Mouse (Mus musculus): ENCODE measurements around the gene Macc1. TPM values are rescaled to one million over a fixed set of nuclear protein-coding genes. Genes with fewer than 3 reads are reported as not detected.
"Not testable (repeated sequence)": the region's sequence is repeated elsewhere in the genome, so short reads cannot be mapped to it uniquely, and the experiment has no call there.

Gene Macc1
- polyA plus RNA-seq, 1 experiment from 2014 or later = 0.09 TPM

- CTCF ChIA-PET = interaction anchor here (0.6 to 1.0 kb wide), 2 partner anchors 101 to 299 kb away, joined by 3 read pairs; no protein-coding TSS in a partner anchor
- in situ Hi-C loops (cut with MboI; ENCODE audit: low pct_unique_long_range_greater_than_20kb) = no loop called here
- peak; percentile 53 for TF ChIP-seq CTCF (IDR thresholded peaks at IDR 0.05)
- peaks cover 14% of the 10 kb centered on the region for H3K27me3 ChIP-seq
- POLR2A ChIA-PET = no interaction called here
- DNase-seq (ENCODE audit: low read depth, low spot score) = no peak
- ATAC-seq = no peak
These were observed 11.3 kb downstream of the Macc1 start for GRCm38 (mm10) chr12:119325400-119325799.

- DNase-seq (ENCODE audit: low read depth, low spot score) (no peak), ATAC-seq (no peak)
- no peak for TF ChIP-seq CTCF (IDR thresholded peaks at IDR 0.05)
- in situ Hi-C loops (cut with MboI; ENCODE audit: low pct_unique_long_range_greater_than_20kb) = loop anchor here (10.0 kb wide), 1 partner anchor 306 kb away; no protein-coding TSS in a partner anchor
- ChIA-PET POLR2A (no interaction called here), CTCF (interaction anchor here (1.0 to 1.2 kb wide), 2 partner anchors 8 to 100 kb away, joined by 3 read pairs; no protein-coding TSS in a partner anchor)
- H3K27me3 ChIP-seq = peaks cover 14% of the 10 kb centered on the region
These were observed 16.6 kb downstream of the Macc1 start for GRCm38 (mm10) chr12:119330644-119331043.

- ChIA-PET CTCF (interaction anchor here (1.5 kb wide), 1 partner anchor 93 kb away, joined by 3 read pairs; no protein-coding TSS in a partner anchor), POLR2A (interaction anchor here (0.8 kb wide), 1 partner anchor 11 kb away, joined by 6 read pairs; no protein-coding TSS in a partner anchor)
- no peak for TF ChIP-seq CTCF (IDR thresholded peaks at IDR 0.05)
- in situ Hi-C loops (cut with MboI; ENCODE audit: low pct_unique_long_range_greater_than_20kb) = loop anchor here (10.0 kb wide), 1 partner anchor 309 kb away; no protein-coding TSS in a partner anchor
- no peak for ATAC-seq
- peaks cover 10% of the 10 kb centered on the region for H3K27me3 ChIP-seq
- no peak for DNase-seq (ENCODE audit: low read depth, low spot score)
These were observed 19.3 kb downstream of the Macc1 start for GRCm38 (mm10) chr12:119333376-119333775.

- POLR2A ChIA-PET; CTCF ChIA-PET; ATAC-seq; in situ Hi-C loops (cut with MboI; ENCODE audit: low pct_unique_long_range_greater_than_20kb); DNase-seq (ENCODE audit: low read depth, low spot score); H3K27me3 ChIP-seq: not testable (repeated sequence)
These were observed 38.5 kb downstream of the Macc1 start for GRCm38 (mm10) chr12:119352579-119352978.

GRCm38 (mm10) chr12:119357418-119358241 is 43.6 kb downstream of the Macc1 start:
- in situ Hi-C loops (cut with MboI; ENCODE audit: low pct_unique_long_range_greater_than_20kb) = no loop called here
- no peak for TF ChIP-seq CTCF (IDR thresholded peaks at IDR 0.05)
- DNase-seq (ENCODE audit: low read depth, low spot score) (no peak), ATAC-seq (no peak)
- H3K27me3 ChIP-seq = peaks cover 5% of the 10 kb centered on the region
- POLR2A ChIA-PET = no interaction called here
- CTCF ChIA-PET = interaction anchor here (1.3 kb wide), 1 partner anchor 20 kb away, joined by 3 read pairs; no protein-coding TSS in a partner anchor

- no peak for DNase-seq (ENCODE audit: low read depth, low spot score)
These were observed 44.1 kb downstream of the Macc1 start for GRCm38 (mm10) chr12:119358242-119358515.

GRCm38 (mm10) chr12:119365041-119365440 is 51.0 kb downstream of the Macc1 start:
- no peak for TF ChIP-seq CTCF (IDR thresholded peaks at IDR 0.05)
- ChIA-PET CTCF (interaction anchor here (0.8 kb wide), 1 partner anchor 8 kb away, joined by 3 read pairs; no protein-coding TSS in a partner anchor), POLR2A (no interaction called here)
- no peak for DNase-seq (ENCODE audit: low read depth, low spot score)
- peak; percentile 44 for ATAC-seq
- H3K27me3 ChIP-seq = peaks cover 2% of the 10 kb centered on the region
- in situ Hi-C loops (cut with MboI; ENCODE audit: low pct_unique_long_range_greater_than_20kb) = no loop called here

More at GRCm38 (mm10) chr12:119358242-119358515, 44.1 kb downstream of the Macc1 start:
- H3K27me3 ChIP-seq = peaks cover 5% of the 10 kb centered on the region
- ATAC-seq = no peak
- ChIA-PET POLR2A (no interaction called here), CTCF (no interaction called here)
- no peak for TF ChIP-seq CTCF (IDR thresholded peaks at IDR 0.05)
- in situ Hi-C loops (cut with MboI; ENCODE audit: low pct_unique_long_range_greater_than_20kb) = no loop called here

- H3K27me3 ChIP-seq = peaks cover 5% of the 10 kb centered on the region
- in situ Hi-C loops (cut with MboI; ENCODE audit: low pct_unique_long_range_greater_than_20kb) = no loop called here
- ChIA-PET CTCF (interaction anchor here (1.2 kb wide), 1 partner anchor 38 kb away, joined by 3 read pairs; no protein-coding TSS in a partner anchor), POLR2A (no interaction called here)
- no peak for DNase-seq (ENCODE audit: low read depth, low spot score)
- no peak for ATAC-seq
- TF ChIP-seq CTCF (IDR thresholded peaks at IDR 0.05) = no peak
These were observed 55.8 kb downstream of the Macc1 start for GRCm38 (mm10) chr12:119369832-119370231.

GRCm38 (mm10) chr12:119372359-119372758 is 58.3 kb downstream of the Macc1 start:
- in situ Hi-C loops (cut with MboI; ENCODE audit: low pct_unique_long_range_greater_than_20kb) = no loop called here
- H3K27me3 ChIP-seq = peaks cover 5% of the 10 kb centered on the region
- CTCF ChIA-PET = interaction anchor here (0.8 kb wide), 1 partner anchor 8 kb away, joined by 3 read pairs; no protein-coding TSS in a partner anchor
- ATAC-seq = no peak
- POLR2A ChIA-PET = no interaction called here
- TF ChIP-seq CTCF (IDR thresholded peaks at IDR 0.05) = no peak
- no peak for DNase-seq (ENCODE audit: low read depth, low spot score)

- ChIA-PET CTCF (interaction anchor here (1.2 kb wide), 1 partner anchor 20 kb away, joined by 3 read pairs; no protein-coding TSS in a partner anchor), POLR2A (no interaction called here)
- DNase-seq (ENCODE audit: low read depth, low spot score) = no peak
- in situ Hi-C loops (cut with MboI; ENCODE audit: low pct_unique_long_range_greater_than_20kb) = no loop called here
- peak; percentile 69 for ATAC-seq
- peaks cover 2% of the 10 kb centered on the region for H3K27me3 ChIP-seq
- no peak for TF ChIP-seq CTCF (IDR thresholded peaks at IDR 0.05)
These were observed 62.8 kb downstream of the Macc1 start for GRCm38 (mm10) chr12:119376879-119377278.

- no peaks in the 10 kb centered on the region for H3K27me3 ChIP-seq
- DNase-seq (ENCODE audit: low read depth, low spot score) = no peak
- CTCF ChIA-PET = no interaction called here
- ATAC-seq = no peak
- TF ChIP-seq CTCF (IDR thresholded peaks at IDR 0.05) = no peak
- POLR2A ChIA-PET = no interaction called here
- in situ Hi-C loops (cut with MboI; ENCODE audit: low pct_unique_long_range_greater_than_20kb) = no loop called here
These were observed 67.8 kb downstream of the Macc1 start for GRCm38 (mm10) chr12:119381839-119382238.

All from Patski (cell line).